Mouse (Mus musculus): ENCODE data around the gene Adcy2.

Adcy2 gene

DNA sequence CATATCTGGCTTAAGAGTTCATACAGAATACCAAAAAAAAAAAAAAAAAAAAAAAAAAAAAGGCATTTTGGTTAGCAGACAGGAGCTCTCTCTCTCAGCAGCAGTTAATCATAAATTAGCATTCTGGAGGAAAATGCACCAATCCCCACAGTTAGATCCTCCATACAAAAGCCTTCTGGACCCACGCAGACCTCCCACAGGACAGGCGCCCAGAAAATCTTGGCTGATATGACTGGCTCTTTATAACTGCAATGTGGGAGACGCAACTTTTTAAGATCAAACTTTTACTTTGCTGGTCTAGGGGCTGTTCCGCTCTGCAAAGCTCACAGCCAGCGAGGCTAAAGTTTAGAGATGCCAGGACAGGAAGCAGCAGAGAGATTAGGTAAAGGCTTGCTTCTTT lies 37.8 kb downstream of the Adcy2 start:
- peak; percentile 79 for DNase-seq (ENCODE audit: low read depth, low spot score)

DNA sequence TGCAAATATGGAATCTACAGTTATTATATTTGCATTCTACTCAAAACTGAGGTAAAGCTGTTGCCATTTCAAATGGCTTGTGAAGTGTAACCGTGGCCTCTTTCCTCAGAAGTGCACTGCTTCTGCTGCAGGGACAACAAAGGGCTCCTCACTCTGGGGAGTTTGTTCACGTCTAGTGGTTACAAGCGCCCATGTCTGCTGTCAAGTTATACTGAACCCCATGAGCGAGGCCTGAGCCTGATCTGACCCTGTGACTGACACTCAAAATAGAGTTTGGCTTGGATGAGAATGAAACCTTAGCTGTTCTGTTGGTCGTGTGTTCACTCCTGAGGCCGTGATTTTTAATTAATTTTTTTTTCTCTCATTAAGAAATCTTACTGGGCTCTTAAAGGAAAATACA lies 38.8 kb downstream of the Adcy2 start:
- DNase-seq (ENCODE audit: low read depth, low spot score) = no peak

DNA sequence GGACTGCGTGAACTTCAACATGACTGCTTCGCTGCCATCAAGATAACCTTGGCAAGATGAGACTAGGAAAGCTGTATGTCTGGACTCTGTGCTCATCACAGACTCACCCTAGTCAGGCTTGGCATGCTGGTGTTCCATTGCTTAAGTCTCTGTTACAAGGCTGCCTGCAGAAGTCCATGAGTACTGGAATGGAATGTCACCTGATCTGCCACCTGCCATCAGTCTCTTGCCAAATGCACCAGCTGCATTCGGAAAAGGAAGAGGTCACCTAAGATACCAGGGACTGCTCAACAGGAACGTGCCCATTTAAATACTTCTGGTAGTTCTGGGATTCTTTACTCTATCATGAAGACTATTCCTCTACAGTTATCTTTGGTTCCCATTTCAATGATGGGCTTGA lies 39.9 kb downstream of the Adcy2 start:
- DNase-seq (ENCODE audit: low read depth, low spot score) = no peak

DNA sequence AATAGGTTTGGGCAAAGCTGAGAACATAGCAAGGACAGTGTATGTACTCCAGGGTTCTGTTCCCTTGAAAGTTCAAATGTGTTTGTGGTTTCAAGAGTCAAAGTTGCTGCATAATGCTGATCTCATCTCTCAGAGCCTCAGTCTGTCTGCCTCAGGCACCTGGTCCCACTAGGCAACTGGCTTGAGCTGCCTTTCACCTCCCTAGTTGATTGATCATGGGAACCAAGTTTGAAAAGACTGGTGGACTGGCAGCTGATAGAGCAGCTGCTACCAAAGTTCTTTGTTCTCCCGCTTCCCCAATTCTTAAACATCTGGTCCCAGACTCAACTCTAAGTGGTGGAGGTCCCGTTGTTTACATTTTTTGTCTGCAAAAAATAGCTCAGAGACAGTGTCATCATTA lies 56.6 kb downstream of the Adcy2 start:
- DNase-seq (ENCODE audit: low read depth, low spot score) = no peak

DNA sequence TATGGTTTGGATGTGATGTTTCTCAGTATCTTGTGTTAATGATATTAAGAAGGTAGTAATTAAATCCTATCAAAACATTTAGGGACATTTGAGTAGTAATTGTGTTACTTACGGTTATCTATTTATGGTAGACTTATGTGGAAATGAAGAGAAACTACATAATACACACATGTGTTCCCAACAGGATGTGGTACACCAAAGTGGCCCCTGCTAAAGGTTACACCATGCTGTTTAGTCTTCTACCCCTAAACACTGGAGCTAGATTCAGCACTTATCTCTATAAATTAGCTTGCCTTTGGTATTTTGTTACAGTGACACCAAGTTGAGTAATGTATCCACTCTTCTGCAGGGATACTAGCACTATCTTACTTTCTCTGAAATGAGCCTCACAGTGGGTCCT lies 57.9 kb downstream of the Adcy2 start:
- no peak for DNase-seq (ENCODE audit: low read depth, low spot score)

DNA sequence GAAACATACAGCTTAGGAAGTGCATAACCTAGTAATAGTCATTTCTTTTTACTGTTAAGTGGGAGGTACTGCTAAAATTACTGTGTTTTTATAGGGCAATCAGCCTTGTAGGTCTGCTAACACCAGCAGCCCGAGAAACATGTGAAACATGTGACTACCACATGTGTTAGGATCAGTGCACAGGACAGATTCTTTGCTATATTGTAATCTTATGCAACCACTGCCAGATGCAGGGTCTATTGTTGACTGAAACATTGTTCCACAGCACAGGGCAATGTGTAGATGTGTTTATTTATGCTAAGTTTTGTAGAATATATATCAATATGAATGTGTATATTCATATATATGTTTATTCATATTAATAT lies 67.1 kb downstream of the Adcy2 start:
- DNase-seq (ENCODE audit: low read depth, low spot score) = no peak

DNA sequence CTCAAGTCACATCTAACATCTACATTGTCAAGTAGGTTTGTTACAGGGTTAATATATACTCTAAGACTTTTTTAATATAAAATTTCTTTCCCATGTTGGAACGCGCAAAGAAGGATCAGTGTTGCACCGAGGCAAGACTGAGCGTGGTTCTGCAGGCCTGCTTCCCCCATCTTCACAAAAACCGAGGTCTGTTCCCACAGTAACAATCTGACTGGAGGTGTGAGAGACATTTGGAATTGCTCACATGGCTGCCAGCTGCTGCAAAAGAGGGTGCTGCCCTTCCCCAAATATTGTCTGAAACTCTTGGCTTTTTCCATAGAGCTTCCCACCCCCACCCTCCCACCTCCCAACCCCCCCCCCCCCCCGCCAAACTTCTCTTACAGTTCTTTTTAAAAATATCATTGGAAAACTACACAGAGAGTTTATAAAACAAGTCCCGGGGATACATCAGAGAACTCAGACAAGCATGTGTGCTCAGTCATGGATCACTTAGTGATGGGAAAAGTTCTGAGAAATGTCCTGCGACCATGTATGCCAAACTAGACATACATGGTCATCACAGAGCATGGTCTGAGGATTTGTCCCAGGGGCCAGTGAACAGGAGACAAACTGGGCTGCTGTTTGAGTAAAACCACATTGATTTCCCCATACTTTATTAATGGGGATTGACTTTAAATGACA lies 67.6 kb downstream of the Adcy2 start:
- peak; percentile 83 for DNase-seq (ENCODE audit: low read depth, low spot score)

DNA sequence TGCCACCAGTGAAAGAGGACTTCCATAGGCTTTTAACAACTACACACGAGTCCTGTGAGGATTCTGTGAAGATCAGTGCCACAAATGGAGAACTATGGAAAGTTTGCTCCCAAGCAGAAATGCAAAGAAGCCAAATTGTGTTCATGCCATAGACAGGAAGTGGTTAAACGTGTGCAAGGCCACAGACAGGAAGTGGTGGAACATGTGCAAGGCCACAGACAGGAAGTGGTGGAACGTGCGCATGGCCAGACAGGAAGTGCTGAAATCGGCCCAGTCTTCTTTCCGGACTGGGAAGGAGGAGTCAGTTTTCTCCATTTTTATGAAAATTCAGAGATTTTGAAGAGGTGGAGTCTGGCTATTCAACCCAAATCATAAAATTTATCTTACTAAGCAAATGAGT lies 70.9 kb downstream of the Adcy2 start:
- no peak for DNase-seq (ENCODE audit: low read depth, low spot score)

DNA sequence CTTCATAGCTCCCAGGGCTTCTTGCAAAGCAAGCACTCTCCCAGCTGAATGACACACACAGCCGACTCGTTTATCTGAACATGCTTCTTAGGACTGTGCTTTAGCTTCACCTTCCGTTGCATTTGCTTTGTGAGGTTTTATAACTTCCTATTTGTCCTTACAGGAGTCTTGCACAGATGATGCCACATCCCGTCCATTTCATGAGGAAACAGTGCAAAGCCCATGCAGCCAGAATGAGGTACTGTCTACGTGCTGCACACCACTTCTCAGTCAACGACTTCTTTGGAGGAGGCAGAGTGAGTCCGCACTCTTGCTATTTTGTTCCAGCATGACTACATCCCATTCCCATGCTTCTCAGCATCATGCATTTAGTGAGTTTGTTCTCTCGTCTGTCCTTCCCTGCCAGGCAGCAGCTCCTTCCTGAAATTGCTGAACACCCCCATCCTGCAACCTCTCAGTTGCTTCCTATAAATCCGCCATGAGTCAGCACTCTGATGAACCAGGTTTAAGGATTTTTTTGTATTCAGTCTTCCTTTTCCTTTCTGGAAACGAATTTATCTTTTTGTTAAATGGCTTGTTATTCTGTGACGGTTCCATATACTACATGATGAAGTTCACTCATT lies 85.6 kb downstream of the Adcy2 start:
- peak; percentile 80 for DNase-seq (ENCODE audit: low read depth, low spot score)

DNA sequence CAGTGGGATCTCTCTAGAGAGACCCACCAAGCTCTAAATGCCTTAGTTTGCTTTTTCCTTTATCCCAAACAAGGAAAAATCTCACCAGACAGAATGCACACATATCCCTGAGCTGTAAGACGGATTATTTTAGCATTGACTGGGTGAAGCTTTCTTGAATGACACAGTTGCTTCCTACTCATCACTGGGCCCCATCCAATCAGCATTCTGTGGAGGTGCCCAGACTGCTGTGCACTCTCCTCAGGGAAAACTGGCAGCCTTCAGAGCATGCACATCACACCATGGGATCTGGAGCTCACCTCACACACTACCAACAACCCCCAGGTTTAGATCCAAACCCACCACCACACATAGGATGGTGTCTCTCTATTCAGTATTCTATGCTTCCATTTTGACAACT lies 92.7 kb downstream of the Adcy2 start:
- peak; percentile 81 for DNase-seq (ENCODE audit: low read depth, low spot score)

DNA sequence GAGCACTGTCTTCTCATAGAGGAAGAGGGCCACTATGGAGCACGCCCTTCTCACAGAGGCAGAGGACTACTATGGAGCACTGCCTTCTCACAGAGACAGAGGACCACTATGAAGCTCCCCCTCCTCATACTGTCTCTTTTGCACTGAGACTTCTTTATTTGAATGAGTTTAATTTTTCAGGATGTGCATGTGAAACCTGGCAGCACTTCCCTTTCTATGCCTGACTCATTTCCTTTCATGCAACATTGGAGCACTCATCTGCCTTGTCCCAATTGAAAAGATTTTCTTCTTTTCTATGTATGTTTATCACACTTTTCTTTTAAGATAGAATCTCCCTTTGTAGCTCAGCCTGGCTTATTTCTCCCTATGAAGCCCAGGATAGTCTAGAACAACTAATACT lies 96.6 kb downstream of the Adcy2 start:
- no peak for DNase-seq (ENCODE audit: low read depth, low spot score)

DNA sequence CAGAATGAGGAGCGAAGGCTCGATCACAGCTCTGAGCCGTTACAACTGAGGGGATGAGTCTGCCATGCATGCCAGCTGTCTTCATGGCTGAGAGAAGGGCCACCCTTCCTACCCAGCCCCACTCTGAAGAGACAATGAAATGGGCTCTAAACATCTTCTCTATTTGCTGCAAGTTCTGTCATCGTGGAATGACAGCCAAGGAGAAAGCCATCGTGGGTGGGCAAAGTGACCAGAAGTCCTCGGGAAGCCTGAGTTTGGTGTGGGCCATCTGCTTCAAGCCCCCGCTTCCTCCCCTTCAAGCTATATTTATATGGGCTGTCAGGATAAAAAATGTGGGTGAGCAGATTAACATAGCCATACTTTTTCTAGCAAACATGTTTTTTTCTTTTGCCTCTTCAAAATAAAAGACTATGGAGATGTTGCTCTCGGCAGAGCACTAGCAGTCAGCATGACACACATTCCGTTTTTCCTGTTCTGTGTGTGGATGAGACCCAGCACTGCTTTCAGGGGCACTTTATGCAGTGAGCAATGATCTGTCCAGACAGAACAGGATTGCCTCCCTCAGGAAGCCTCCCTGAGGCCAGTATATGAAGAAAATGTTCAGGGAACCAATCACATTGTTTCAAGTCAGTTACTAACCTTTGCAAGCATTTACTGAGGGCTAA lies 109.3 kb downstream of the Adcy2 start:
- DNase-seq (ENCODE audit: low read depth, low spot score) = peak; percentile 89

DNA sequence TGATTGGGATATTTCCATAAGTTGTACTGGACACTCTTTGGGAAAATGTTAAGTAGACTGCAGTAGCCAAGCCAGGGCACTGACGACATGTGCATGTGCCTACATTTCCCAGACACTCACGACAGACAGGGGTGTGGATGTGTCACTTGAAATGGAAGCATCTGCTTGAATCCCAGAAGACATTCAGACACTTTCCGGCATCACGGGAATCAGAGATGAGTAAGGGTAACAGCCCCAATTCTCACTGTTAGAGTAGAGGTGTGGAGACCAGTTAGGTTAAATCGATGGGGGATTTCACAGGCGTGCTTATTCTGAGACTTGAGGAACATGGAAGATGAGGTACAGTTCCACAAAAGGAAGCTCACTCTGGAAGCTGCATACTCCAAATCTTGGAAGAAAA lies 130.6 kb downstream of the Adcy2 start:
- DNase-seq (ENCODE audit: low read depth, low spot score) = peak; percentile 55

DNA sequence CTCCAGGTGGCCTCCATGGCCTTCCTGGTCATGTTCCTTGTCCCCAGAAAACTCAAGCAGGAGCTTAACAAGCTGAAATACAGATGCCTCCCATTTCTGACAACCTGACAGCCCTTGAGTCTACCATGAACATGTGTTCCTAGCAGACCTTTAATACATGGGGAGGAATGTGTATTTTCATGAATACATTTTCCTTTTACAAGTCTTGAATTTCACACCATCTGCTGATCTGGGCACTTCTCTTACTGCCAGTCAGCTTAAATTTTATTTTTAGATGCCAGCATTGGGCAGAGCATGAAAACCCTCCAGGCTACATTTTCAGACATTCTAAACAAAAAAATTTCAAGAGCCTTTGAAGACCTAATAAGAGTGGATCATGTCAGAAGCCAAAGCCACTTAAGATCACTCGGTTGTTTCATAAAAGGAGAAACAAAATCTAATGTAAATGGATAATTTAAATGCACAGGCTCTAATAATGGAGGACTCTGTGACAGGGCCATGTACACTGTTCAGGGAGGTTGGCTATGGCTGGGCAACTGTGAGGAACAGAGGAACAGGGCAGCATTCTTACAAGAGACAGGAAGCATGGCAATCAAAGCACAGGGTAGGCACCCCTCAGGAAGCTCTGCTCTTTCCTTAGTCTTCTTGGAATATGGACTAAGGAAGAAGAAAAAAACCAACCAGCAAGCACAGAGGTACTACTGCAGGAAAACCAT lies 131.2 kb downstream of the Adcy2 start:
- DNase-seq (ENCODE audit: low read depth, low spot score) = peak; percentile 80

DNA sequence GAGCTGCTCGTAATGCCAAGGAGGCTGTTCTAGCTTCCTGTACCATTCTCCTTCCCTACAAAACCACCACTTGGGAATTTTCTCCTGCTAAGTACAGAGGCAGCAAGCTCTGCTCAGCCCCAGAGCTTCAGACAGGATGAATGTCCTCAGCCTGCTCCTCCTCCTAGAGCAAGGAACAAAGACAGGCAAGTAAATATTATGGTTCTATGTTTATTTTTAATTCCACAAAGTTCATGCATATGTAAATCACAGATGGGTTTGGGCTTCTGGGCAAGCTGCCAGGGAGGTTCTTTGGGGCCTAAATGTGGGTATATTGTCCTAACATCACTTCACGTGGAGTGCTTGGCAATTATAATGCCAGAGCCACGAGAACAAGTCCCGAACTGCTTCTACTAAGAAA lies 139.3 kb downstream of the Adcy2 start:
- peak; percentile 75 for DNase-seq (ENCODE audit: low read depth, low spot score)

DNA sequence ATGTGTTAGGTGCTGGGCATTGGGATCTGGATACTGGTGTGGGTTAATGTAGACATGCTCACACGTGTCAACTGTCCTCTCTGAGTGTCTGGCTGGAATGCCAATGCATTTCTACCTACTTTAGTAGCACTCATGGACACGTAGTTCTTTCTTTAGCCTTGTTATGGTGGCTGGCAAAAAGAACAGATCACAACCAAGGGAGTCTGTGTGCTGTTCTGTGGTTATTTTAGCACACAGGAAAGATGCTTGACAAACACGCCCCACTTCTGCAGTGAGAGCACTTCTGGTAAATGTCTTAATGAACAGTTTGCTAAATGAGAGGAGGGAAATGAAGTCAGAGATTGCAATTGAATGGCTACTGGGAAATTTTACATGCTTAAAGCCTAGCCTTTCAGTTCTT lies 151.1 kb downstream of the Adcy2 start:
- peak; percentile 51 for DNase-seq (ENCODE audit: low read depth, low spot score)

DNA sequence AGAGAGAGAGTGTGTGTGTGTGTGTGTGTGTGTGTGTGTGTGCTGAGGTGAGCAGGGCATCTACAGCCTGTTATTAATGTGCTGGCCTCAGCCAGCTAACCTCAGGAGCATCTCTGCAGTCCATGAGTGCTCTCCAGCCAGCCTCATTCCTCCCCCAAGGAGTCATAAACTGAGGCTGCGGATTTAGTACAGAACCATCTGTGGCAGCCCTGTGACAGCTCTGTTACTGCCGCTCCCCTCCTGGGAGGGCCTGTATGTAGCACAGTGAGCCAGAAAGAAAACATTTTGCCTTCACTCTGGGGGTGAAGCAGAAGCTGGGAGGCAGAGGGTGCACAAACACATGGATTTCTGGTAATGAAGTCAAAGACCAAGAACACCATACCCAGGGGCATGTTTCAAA lies 159.8 kb downstream of the Adcy2 start:
- DNase-seq (ENCODE audit: low read depth, low spot score) = peak; percentile 58

DNA sequence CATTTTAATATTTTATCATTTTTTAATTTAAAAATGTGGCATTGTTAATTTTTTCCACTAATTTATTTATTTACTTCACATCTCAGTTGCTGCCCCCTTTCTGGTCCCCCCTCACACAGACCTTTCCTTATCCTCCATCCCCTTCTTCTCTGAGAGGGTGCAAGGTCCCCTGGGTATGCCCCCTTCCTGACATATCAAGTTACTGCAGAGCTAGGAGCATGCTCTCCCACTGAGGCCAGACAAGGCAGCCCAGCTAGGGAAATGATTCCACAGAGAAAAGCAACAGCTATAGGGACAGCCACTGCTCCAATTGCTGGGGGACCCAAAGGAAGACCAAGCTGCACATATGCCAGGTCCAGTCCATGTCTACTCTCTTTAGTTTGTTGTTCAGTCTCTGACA lies 163.2 kb downstream of the Adcy2 start:
- DNase-seq (ENCODE audit: low read depth, low spot score) = no peak

DNA sequence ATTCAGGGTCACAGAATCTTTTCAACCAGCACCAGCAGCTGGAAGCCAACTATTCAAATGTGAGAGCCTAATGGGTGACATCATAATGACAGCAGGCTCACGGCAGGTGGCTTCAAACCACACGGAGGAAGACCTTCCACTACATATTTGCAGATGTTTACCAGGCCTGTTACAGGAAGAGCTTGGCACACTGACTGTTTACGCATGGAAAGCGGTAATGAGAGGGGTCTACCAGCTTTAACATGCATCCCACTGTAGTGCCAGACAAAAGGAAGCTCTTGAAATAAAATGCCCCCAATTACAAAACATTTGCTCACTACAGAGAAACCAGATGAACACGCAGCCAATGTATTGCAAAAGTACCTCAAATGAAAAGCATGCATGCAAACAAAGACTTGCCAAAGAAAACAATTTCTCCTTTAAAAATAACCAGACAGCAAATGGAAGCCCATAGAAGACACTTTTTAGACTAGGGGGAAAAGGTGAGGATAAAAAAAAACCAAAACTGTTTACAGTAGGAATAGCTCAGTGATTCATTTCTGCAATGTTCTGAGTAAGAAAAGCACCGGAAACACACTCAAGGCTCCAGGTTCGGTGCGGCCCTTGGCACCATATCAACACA lies 163.8 kb downstream of the Adcy2 start:
- no peak for DNase-seq (ENCODE audit: low read depth, low spot score)

DNA sequence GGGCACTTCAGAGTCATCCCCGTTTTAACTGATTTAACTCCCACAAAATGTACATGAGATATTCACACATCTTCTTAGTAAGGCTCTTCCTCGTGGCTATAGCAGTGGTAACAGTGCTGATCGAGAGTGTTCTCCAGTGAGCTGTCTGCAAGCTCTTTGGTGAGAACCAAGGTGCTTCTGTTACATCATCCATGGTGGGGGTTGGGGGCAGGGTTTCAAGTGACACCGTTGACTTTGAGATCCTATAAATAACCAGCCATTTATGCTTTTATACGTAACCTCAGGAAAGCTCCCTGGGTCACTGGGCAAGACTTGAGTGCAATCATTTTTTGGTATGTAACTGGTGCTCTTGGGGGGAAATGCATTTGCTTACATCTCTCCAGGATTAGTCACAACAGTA lies 167.2 kb downstream of the Adcy2 start:
- DNase-seq (ENCODE audit: low read depth, low spot score) = no peak

DNA sequence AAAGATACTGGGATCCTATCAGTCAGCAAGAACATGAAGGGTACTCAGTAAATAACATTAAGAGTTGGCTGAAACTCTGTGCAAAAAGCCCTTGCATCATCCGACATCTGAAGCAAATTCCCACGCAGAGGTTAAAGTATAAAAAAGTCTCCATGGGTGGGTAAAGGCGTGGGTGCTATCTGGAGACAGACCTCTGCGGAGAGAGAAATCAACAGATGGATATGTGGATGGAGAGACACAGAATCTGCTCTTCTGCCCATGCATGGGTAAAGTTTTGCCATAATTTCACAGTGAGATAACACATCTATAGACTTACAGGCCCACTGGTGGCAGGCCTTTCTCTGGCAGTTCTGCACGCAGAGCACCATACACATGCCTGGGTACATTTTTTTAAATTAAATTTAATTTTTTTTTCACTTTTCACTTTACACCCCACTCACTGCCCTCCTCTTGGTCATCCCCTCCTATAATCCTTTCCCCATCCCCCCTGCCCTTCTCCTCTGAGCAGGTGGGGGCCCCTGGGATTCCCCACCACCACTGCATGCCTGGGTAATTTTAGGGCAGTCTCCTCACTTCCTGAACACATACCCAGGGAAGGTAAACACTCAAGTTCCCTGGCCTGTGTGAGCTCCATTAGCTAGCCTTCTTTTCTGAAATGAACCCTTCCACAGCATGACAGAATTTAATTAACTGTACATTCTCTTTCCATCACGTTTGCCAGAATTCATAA lies 169.1 kb downstream of the Adcy2 start:
- DNase-seq (ENCODE audit: low read depth, low spot score) = peak; percentile 71

DNA sequence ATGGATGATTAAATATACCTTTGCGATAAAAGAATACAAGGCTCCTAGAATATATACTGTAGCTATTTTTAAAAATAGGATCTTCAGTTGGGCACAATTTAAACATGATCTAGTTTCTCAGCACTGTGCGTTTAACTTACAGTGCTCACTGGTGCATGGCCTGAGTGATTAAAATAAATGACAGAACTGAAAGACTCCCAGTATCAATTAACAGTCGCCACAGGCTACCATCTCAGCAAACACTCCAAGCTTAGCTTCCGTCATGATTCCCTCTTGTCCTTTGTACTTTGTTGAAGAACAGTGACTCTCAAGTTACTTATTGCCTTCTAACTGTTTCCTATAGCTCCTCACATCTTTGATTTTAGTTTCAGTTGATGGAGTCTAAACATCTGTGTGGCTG lies 170.9 kb downstream of the Adcy2 start:
- DNase-seq (ENCODE audit: low read depth, low spot score) = no peak

Measured in brain, adult 2 months (tissue).